7 mouse cellular contexts compared by ENCODE assay signal in the genomic region with DNA sequence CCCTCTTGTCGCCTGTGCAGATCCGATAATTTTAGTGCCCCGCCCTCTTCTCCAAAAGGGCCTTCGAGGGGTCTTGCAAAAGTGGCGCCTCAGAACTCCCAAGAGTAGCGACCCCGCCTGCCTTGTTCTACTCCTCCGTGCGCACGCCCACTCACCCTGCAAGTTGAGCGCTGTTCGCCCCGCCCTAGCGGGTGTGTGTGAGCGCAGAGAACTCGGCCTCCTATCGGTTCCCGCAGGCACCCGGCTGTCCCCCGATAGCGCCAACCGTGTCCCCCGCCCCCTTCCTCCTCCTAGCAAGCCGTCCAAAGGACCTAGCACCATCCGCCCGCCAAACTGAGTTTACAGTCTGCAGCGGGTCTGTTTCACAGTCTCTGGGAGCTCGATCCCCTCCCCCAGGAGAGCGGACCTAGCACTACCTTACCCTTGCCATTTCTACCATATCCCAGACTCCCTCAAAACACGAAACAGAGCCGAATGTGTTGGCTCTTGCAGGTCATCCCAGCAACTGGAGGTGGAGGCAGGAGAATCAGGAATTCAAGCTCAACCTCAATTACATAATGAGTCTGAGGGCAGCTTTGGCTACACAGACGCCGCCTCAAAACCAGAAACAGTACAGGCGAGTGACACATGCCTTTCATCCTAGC. TPM values are rescaled to one million over a fixed set of nuclear protein-coding genes. Genes with fewer than 3 reads are reported as not detected.
DNase-seq lines count a peak whose midpoint lies in the region; ATAC-seq lines count a peak whose summit lies in the region.

No protein-coding gene starts in this region.

- peaks cover 43% of the 10 kb centered on the region for H3K27me3 ChIP-seq in intestine, embryonic 14.5 days (replicated peaks; ENCODE audit: control insufficient read depth, insufficient read depth, low read length)

- H3K4me2 ChIP-seq in intestine, embryonic 14.5 days (ENCODE audit: low read length) = peak overlapping the region; percentile 88

- peak; percentile 66 for DNase-seq in adrenal gland, adult 2 months
- DNase-seq in gastrocnemius, postnatal 14 days = peak; percentile 68
- peak; percentile 75 for DNase-seq in intestine, embryonic 14.5 days (ENCODE audit: low spot score)
- DNase-seq in left cerebral cortex, postnatal 4 days = peak; percentile 57
- peak; percentile 77 for DNase-seq in mesoderm, embryonic 11.5 days (ENCODE audit: low read depth, low spot score)
- DNase-seq in skeletal muscle tissue, adult 2 months (ENCODE audit: low read depth, low spot score) = peak; percentile 18

- peaks cover 15% of the 10 kb centered on the region; the same call in 1 of the 2 replicates for H3K4me1 ChIP-seq in intestine, embryonic 14.5 days (replicated peaks; ENCODE audit: control insufficient read depth, insufficient read depth, low read length)

- intact Hi-C loops in gastrocnemius, postnatal 14 days (cut with DNase I; ENCODE audit: low total_unique reads) = no loop called here
- intact Hi-C loops in left cerebral cortex, postnatal 4 days (cut with DNase I) = no loop called here

- WGBS in intestine, embryonic 14.5 days = 3% methylated on average over 34 of the region's 34 CpGs

- H3K9me3 ChIP-seq in intestine, embryonic 14.5 days (ENCODE audit: control insufficient read depth, low read length) = no peaks in the 10 kb centered on the region

- peak overlapping the region; percentile 42 for H3K4me3 ChIP-seq in intestine, embryonic 14.5 days (ENCODE audit: low read depth, low read length)

- H3K36me3 ChIP-seq in intestine, embryonic 14.5 days (ENCODE audit: control insufficient read depth, insufficient read depth, low read length) = no peaks in the 10 kb centered on the region

- no peak overlapping the region; the same call in 1 of the 2 replicates for H3K9ac ChIP-seq in intestine, embryonic 14.5 days (ENCODE audit: low read length)

- ATAC-seq in common myeloid progenitor, adult 5-6 weeks (replicated peaks; ENCODE audit: low read depth, poor library complexity, severe bottlenecking) = peak; percentile 94
- peak; percentile 79 for ATAC-seq in intestine, embryonic 14.5 days (replicated peaks; ENCODE audit: low FRiP score, low TSS enrichment, low read depth)

- H3K27ac ChIP-seq in intestine, embryonic 14.5 days (ENCODE audit: low read depth) = no peak overlapping the region

RNA-seq across cellular contexts. Expression of a gene that starts 0.8 kb away (rescaled TPM):
- 1 to 10 TPM; 1.5 to 2.7 TPM for total RNA-seq in adrenal gland, adult 2 months (2021)
- polyA plus RNA-seq in adrenal gland, adult 2 months (2012; rRNA removed) = 3.7 and 6.0 TPM in 2 replicates
- 11.0 and 22.8 TPM in 2 replicates for total RNA-seq in common myeloid progenitor, adult 5-6 weeks (2017)
- total RNA-seq in gastrocnemius, postnatal 14 days (2021) = 1 to 10 TPM; 1.3 to 2.2 TPM
- 4.1 and 4.2 TPM in 2 replicates for polyA plus RNA-seq in intestine, embryonic 14.5 days (2014; fragmentation: Nextera tagmentation; extraction: Ambion mirVana)
- total RNA-seq in left cerebral cortex, postnatal 4 days (2021) = 1 to 10 TPM; 1.9 to 2.4 TPM

RNA-seq across cellular contexts. Expression of a gene that starts 7.0 kb away (rescaled TPM):
- 10 to 100 TPM; 14.2 to 18.6 TPM for total RNA-seq in adrenal gland, adult 2 months (2021)
- 12.4 and 20.2 TPM in 2 replicates for polyA plus RNA-seq in adrenal gland, adult 2 months (2012; rRNA removed)
- 3.7 and 6.9 TPM in 2 replicates for total RNA-seq in common myeloid progenitor, adult 5-6 weeks (2017)
- 1 to 10 TPM; 2.7 to 3.6 TPM for total RNA-seq in gastrocnemius, postnatal 14 days (2021)
- polyA plus RNA-seq in intestine, embryonic 14.5 days (2014; fragmentation: Nextera tagmentation; extraction: Ambion mirVana) = 11.7 and 12.8 TPM in 2 replicates
- total RNA-seq in left cerebral cortex, postnatal 4 days (2021) = 10 to 100 TPM; 11.8 to 12.6 TPM

RNA-seq across cellular contexts. Expression of a gene that starts 25.7 kb away (rescaled TPM):
- total RNA-seq in adrenal gland, adult 2 months (2021) = 10 to 100 TPM; 21.7 to 31.7 TPM
- polyA plus RNA-seq in adrenal gland, adult 2 months (2012; rRNA removed) = 120 and 147 TPM in 2 replicates
- 0.09 TPM in 1 of 2 replicates, not detected in the other for total RNA-seq in common myeloid progenitor, adult 5-6 weeks (2017)
- 1 to 10 TPM; 1.4 TPM for total RNA-seq in gastrocnemius, postnatal 14 days (2021)
- polyA plus RNA-seq in intestine, embryonic 14.5 days (2014; fragmentation: Nextera tagmentation; extraction: Ambion mirVana) = 8.2 and 8.7 TPM in 2 replicates
- total RNA-seq in left cerebral cortex, postnatal 4 days (2021) = 100 to 1,000 TPM; 199 to 225 TPM

RNA-seq across cellular contexts. Expression of a gene that starts 26.7 kb away (rescaled TPM):
- 10 to 100 TPM; 14.2 to 46.9 TPM for total RNA-seq in adrenal gland, adult 2 months (2021)
- 137 and 177 TPM in 2 replicates for polyA plus RNA-seq in adrenal gland, adult 2 months (2012; rRNA removed)
- total RNA-seq in common myeloid progenitor, adult 5-6 weeks (2017) = not detected in 2 replicates
- under 1 TPM; 0.18 to 0.21 TPM for total RNA-seq in gastrocnemius, postnatal 14 days (2021)
- 1.1 and 1.4 TPM in 2 replicates for polyA plus RNA-seq in intestine, embryonic 14.5 days (2014; fragmentation: Nextera tagmentation; extraction: Ambion mirVana)
- total RNA-seq in left cerebral cortex, postnatal 4 days (2021) = 1 to 10 TPM in 1 of 2 experiments, under 1 TPM in 1; 0.90 to 1.4 TPM

RNA-seq across cellular contexts. Expression of a gene that starts 35.2 kb away (rescaled TPM):
- 100 to 1,000 TPM; 381 to 452 TPM for total RNA-seq in adrenal gland, adult 2 months (2021)
- polyA plus RNA-seq in adrenal gland, adult 2 months (2012; rRNA removed) = 1,222 and 1,525 TPM in 2 replicates
- 12.1 and 14.1 TPM in 2 replicates for total RNA-seq in common myeloid progenitor, adult 5-6 weeks (2017)
- total RNA-seq in gastrocnemius, postnatal 14 days (2021) = 10 to 100 TPM; 13.7 to 14.2 TPM
- 57.1 and 59.6 TPM in 2 replicates for polyA plus RNA-seq in intestine, embryonic 14.5 days (2014; fragmentation: Nextera tagmentation; extraction: Ambion mirVana)
- 10 to 100 TPM; 28.1 to 31.6 TPM for total RNA-seq in left cerebral cortex, postnatal 4 days (2021)

Comparison
In these comparisons a context has a peak if more than half of its experiments do, and no peak if none do; other contexts are left out.
1. DNase-seq: peak in every context shown above with its lines; median percentile 77 in mesoderm, embryonic 11.5 days; 75 in intestine, embryonic 14.5 days; 68 in gastrocnemius, postnatal 14 days; 66 in adrenal gland, adult 2 months; 57 in left cerebral cortex, postnatal 4 days; 18 in skeletal muscle tissue, adult 2 months.
2. RNA of a gene that starts 25.7 kb away (total RNA-seq): 199 to 225 TPM in left cerebral cortex, postnatal 4 days and 21.7 to 31.7 TPM in adrenal gland, adult 2 months; 1.4 TPM in gastrocnemius, postnatal 14 days and 0.09 TPM in common myeloid progenitor, adult 5-6 weeks; every median in the first group is over 4 times any median in the second.